Mouse (Mus musculus): Measurements from ENCODE around the gene Ccnj. TPM values are rescaled to one million over a fixed set of nuclear protein-coding genes. Genes with fewer than 3 reads are reported as not detected.
A peak's percentile ranks its signal among the peaks of the same experiment; 100 is the strongest.

The Ccnj gene
- 1 to 10 TPM; 4.6 to 5.8 TPM for total RNA-seq (2021)
- long read RNA-seq, experiment 1 = 0 reads
- long read RNA-seq, experiment 2, partial matches to known transcripts = 1 of 1 reads
- long read RNA-seq, experiment 2, other reads (novel, unspliced or antisense) = 0 of 1 reads

GRCm38 (mm10) chr19:40830703-40831415, at the start of gene Ccnj:
TSS of gene Ccnj (plus strand) at chr19:40831279.
- peak; percentile 96 to 97 for DNase-seq (ENCODE audit: low spot score in 2 of 2)

GRCm38 (mm10) chr19:40788004-40788714, 42.9 kb upstream of the Ccnj start:
- no peak for DNase-seq (ENCODE audit: low spot score in 2 of 2)

GRCm38 (mm10) chr19:40788715-40789084, 42.4 kb upstream of the Ccnj start:
- no peak for DNase-seq (ENCODE audit: low spot score in 2 of 2)

- DNase-seq (ENCODE audit: low spot score in 2 of 2) = no peak
These were observed 25.8 kb upstream of the Ccnj start for GRCm38 (mm10) chr19:40805176-40805737.

GRCm38 (mm10) chr19:40809858-40810257, 21.2 kb upstream of the Ccnj start:
- no peak for DNase-seq (ENCODE audit: low spot score in 2 of 2)

GRCm38 (mm10) chr19:40811840-40812239, 19.2 kb upstream of the Ccnj start:
- no peak for DNase-seq (ENCODE audit: low spot score in 2 of 2)

GRCm38 (mm10) chr19:40812778-40813177, 18.3 kb upstream of the Ccnj start:
- DNase-seq (ENCODE audit: low spot score in 2 of 2) = no peak

GRCm38 (mm10) chr19:40813385-40813784, 17.7 kb upstream of the Ccnj start:
- no peak for DNase-seq (ENCODE audit: low spot score in 2 of 2)

GRCm38 (mm10) chr19:40815645-40816183, 15.4 kb upstream of the Ccnj start:
- DNase-seq (ENCODE audit: low spot score in 2 of 2) = no peak

- no peak for DNase-seq (ENCODE audit: low spot score in 2 of 2)
These were observed 13.1 kb upstream of the Ccnj start for GRCm38 (mm10) chr19:40817901-40818532.

- no peak for DNase-seq (ENCODE audit: low spot score in 2 of 2)
These were observed 12.3 kb upstream of the Ccnj start for GRCm38 (mm10) chr19:40818764-40819163.

- no peak for DNase-seq (ENCODE audit: low spot score in 2 of 2)
These were observed 9.7 kb upstream of the Ccnj start for GRCm38 (mm10) chr19:40821306-40821825.

- no peak for DNase-seq (ENCODE audit: low spot score in 2 of 2)
These were observed 5.4 kb upstream of the Ccnj start for GRCm38 (mm10) chr19:40825636-40826035.

- no peak for DNase-seq (ENCODE audit: low spot score in 2 of 2)
These were observed 4.3 kb upstream of the Ccnj start for GRCm38 (mm10) chr19:40826735-40827134.

GRCm38 (mm10) chr19:40830198-40830597, 881 bp upstream of the Ccnj start:
- no peak for DNase-seq (ENCODE audit: low spot score in 2 of 2)

- DNase-seq (ENCODE audit: low spot score in 2 of 2) = peak; percentile 37 to 40
These were observed 530 bp downstream of the Ccnj start for GRCm38 (mm10) chr19:40831416-40832201.

GRCm38 (mm10) chr19:40832361-40832760, 1.3 kb downstream of the Ccnj start:
- DNase-seq (ENCODE audit: low spot score in 2 of 2) = no peak

GRCm38 (mm10) chr19:40834436-40834835, 3.4 kb downstream of the Ccnj start:
- DNase-seq (ENCODE audit: low spot score in 2 of 2) = no peak

- DNase-seq (ENCODE audit: low spot score in 2 of 2) = no peak
These were observed 7.1 kb downstream of the Ccnj start for GRCm38 (mm10) chr19:40838205-40838604.

GRCm38 (mm10) chr19:40840303-40840702, 9.2 kb downstream of the Ccnj start:
- no peak for DNase-seq (ENCODE audit: low spot score in 2 of 2)

All from adrenal gland, adult 18-20 months (tissue).